Mouse (Mus musculus) cerebellum, postnatal 10 days (tissue): ENCODE measurements at regions not wholly inside any gene's neighbourhood (a gene's known extent, or its start where the extent isn't known, plus 50 kb on each side); places are given as distances from the start of the nearest gene placed in this dataset.

Experiments
- DNase-seq, 2 experiments: peaks; one replicate each; pipeline ENCODE4 v3.0.0; 2021; ENCODE audit warnings: mixed read lengths in 2 of 2

- no peak for DNase-seq
Observed at GRCm38 (mm10) chr9:32815473-32815872, 179.5 kb downstream of the Ets1 start.

DNA sequence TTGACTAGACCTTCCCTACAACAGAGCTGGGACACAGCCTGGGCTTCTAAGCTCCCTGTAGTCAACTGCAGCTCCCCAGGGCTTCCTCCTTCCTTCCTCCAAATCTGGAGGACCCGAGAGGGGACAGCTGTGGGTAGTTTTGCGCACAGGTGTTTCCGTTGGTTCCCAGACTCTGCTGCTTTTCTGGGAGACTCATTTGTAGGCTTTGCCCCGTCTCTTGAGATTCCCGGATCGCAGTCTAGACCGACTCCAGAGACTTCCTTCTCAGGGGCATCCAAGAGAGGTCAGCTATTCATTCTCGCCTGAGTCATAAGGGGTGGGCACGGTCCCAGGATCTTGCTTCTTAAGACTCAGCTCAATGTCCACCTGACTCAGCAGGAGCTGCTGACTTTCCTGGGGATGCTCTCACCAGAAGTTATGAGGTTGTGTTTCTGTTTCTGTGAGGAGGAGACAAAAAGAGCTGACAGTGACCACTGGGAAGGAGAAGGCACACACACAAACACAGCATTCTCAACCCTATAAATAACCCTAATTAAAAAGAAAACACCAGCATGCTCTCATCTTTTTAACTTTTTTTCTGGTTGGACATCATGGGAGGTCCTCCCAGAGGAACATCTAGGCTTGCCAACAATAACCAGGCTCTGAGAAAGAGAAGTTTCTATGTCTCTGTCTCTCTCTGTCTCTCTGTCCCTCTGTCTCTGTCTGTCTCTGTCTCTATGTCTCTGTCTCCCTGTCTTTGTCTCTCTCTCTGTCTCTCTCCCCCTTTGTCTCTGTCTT is 180.8 kb downstream of the Ets1 start:
- DNase-seq = no peak

- DNase-seq = no peak
Observed at GRCm38 (mm10) chr9:32817442-32818358, 181.7 kb downstream of the Ets1 start.

GRCm38 (mm10) chr9:32823439-32824133 is 187.6 kb downstream of the Ets1 start:
- DNase-seq = no peak

DNA sequence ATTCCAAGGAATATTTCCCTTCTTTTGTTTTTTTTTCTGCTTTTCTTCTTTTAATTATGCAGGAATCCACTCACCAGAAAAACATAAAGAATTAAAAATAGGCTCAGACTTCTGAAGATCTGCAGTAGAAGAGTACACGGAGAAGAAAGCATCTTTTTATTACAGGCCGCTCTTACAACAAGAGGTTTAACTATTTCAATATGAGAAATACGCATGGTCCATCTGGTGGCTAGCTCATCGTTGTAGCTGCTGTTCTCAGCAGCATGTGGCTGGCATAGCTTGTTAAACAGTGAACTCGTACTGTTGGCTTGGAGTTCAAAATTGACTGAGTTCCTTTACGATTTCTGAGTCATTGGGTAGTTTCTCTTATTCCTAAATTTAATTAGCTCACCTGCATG is 188.1 kb downstream of the Ets1 start:
- no peak for DNase-seq

DNA sequence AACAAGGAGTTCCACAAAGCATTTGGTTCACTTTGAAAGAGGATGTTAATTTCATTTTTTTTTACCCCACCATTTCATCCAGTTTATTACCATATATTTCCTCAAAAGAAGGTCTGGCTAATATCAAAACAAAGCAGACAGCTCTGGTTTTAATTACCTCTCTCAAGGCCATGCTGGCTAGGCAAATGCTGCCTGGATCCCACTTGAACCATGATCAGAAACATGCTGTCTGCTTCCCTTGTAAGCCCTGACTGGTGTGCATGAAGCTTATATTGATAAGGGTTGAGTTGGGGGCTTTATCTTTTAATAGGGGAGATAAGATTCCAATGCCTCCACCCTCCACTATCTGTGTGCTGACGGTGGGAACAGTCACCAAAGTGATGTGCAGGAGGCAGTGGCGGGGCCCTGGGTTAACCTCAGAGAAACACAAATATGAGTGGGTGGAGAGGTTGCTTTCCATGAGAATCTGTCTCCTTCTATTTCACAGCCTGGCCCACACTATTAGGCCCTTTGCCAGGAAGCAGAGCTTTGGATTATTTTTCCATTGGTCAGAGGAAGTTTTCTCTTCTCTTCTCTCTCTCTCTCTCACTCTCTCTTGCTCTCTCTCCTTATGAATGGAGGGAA is 194.4 kb downstream of the Ets1 start:
- DNase-seq = no peak

DNA sequence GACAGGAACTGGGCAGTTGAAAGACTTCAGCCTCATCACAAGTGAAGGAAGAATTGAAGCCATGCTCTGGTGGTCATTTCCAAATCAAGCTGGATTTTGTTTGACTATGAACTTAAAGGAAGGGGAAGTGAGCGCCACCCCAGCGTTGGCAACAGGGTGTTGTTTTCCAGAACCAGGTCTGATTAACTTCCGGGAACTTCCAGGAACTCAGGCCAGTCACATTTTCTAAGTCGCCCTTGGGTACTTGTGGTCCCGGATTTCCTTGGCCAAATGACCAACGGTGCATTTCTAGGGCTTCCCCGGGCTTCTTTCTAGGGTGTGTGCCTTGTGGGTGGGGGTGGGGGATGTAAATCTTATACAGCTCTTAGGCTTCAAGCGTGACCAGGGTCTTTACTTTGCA is 197.4 kb downstream of the Ets1 start:
- no peak for DNase-seq

GRCm38 (mm10) chr9:32834751-32835625 is 199.0 kb downstream of the Ets1 start:
- no peak for DNase-seq

DNA sequence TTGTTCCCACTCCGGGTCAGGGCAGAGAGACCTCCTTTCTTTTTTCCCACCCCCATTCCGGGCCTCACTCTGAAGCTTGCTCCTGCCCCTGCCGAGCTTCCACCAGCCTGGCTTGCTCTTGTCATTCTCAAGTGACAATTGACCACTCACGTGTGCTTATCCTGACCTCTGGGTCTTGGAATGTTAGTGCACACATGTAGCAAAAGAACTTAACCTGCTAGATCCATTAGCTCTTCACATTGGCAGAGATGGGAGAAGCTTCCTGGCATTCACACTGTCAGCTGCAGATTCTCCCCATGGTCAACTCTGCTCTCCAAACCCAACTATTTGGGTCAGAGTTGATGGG is 199.6 kb downstream of the Ets1 start:
- no peak for DNase-seq

- DNase-seq = no peak
Observed at GRCm38 (mm10) chr9:32836371-32836770, 200.3 kb downstream of the Ets1 start.

DNA sequence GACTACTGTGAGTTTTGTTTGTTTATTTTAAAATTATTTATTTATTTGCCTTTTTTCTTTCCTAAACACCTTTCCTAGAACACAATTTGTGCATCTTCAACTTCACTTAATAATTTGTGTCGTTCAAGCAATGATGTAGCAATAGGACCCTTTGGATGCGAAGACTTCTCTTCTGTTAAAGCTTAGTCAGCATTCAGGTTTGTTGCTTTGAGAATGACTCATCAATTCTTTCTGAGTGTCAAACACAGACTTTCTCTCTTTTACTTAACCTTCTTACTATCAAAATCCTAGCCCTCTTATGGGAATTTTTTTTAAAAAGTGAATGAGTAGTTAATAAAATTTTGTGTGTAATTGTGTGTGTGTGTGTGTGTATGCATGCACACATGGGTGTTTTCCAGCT is 211.3 kb downstream of the Ets1 start:
- no peak for DNase-seq

- no peak for DNase-seq
Observed at GRCm38 (mm10) chr9:32852282-32852681, 216.3 kb downstream of the Ets1 start.

- DNase-seq = no peak
Observed at GRCm38 (mm10) chr9:32863286-32863685, 227.3 kb downstream of the Ets1 start.

GRCm38 (mm10) chr9:32868936-32869335 is 232.9 kb downstream of the Ets1 start:
- no peak for DNase-seq

DNA sequence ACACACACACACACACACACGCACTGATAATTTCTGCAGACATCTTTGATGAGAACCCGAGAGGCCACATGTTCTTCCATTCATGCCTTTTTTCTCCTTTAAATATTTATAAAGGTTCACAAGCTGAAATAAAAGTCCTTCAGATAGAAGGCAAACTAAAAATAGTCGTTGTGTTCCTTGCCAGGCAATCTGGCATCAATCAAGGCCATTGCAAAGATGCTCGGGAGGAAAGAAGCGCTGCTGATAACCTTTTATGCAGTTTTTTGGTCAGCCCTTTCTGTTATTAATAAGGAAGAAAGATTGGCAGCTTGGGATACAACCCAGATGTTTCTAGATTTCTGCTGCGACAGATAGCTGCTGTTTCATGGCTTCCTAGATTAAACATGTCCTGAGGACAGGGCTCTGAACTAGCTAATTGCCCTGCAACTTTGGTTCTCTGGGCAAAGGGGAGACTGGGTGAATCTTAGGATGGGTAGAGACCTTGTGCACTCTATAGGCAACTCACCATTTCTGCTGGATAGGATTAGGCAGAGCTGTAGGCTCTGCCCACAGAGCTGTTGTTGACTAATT is 238.4 kb downstream of the Ets1 start:
- DNase-seq = no peak

GRCm38 (mm10) chr9:32882819-32883587 is 247.0 kb downstream of the Ets1 start:
- no peak for DNase-seq

- DNase-seq = no peak
Observed at GRCm38 (mm10) chr9:32886008-32886650, 250.1 kb downstream of the Ets1 start.

- DNase-seq = no peak
Observed at GRCm38 (mm10) chr9:32899801-32900200, 263.8 kb downstream of the Ets1 start.

DNA sequence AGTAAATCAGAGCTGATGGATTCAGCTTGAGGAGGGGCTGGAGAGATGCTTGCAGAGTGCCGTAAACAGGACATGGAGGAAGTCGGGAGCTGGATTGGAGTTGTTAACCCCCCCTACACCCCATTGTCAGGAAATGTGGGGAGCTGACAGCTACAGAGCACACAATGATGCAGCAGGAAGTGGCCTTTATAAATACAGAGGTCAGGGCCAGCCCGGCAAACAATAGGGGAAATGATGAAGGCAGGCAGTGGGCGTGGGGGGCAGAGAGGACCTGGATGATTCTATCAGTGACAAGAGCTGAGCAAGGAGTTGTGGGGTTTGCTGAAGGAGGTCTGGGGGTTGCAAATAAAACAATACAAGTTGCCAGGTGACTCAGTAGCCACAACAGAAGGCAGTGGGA is 265.3 kb downstream of the Ets1 start:
- no peak for DNase-seq

- no peak for DNase-seq
Observed at GRCm38 (mm10) chr9:32906233-32906872, 270.3 kb downstream of the Ets1 start.
